Mouse (Mus musculus) liver, adult 2 months (tissue): ENCODE results near the gene Gm11568.

Experiments used
- CTCF ChIP-seq: fragments of 200-500 bp; IDR thresholded peaks from 2 replicates; pipeline ENCODE4 v1.5.1; 2011; ENCODE audit warnings: low read depth, low read length, control low read depth
- POLR2A ChIP-seq: fragments of 200-500 bp; IDR thresholded peaks from 2 replicates; pipeline ENCODE4 v1.6.1; 2011; ENCODE audit warnings: low read length, control low read depth; ENCODE audit not compliant: insufficient read depth; ENCODE audit errors: extremely low read depth

DNA sequence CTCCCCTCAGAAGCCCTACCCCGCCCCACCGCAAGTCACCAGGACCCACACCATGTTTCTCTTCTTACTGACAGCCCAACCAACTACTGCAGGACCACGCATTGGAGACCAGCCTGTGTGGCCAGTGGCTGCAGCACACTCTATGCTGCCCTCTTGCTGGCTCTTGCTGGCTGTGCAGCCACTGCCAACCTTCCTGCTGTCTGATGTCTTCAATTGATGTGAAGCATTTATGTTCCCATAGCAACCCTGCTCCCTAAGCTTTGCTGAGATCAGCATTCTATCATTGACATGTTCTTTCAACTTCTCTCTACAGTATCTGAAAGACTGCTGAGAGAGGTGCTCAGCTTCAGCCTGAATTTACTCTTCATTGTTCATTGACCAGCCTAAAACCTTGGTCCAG is 3.6 kb upstream of the Gm11568 start:
- peak; percentile 51 for TF ChIP-seq CTCF
- no peak for TF ChIP-seq POLR2A
